Mouse (Mus musculus) gastrocnemius, adult 2 months (tissue): ENCODE measurements around the gene Jsrp1. TPM values are rescaled to one million over a fixed set of nuclear protein-coding genes. Genes with fewer than 3 reads are reported as not detected.
"Not testable (repeated sequence)": the region's sequence is repeated elsewhere in the genome, so short reads cannot be mapped to it uniquely, and the experiment has no call there.

Experiments used
- DNase-seq: peaks from one replicate; pipeline ENCODE4 v3.0.0; 2022
- H3K27ac ChIP-seq: fragments of 200-600 bp; 2 replicates; pipeline ENCODE4 v1.8.1; 2022; ENCODE audit warnings: mild to moderate bottlenecking
- H3K4me3 ChIP-seq: fragments of 200-600 bp; 2 replicates; pipeline ENCODE4 v1.8.1; 2022; ENCODE audit warnings: mild to moderate bottlenecking, moderate library complexity
- CTCF ChIP-seq: fragments of 200-600 bp; IDR thresholded peaks from 2 replicates; pipeline ENCODE4 v1.8.1; 2022; ENCODE audit warnings: antibody characterized with exemption, mild to moderate bottlenecking, moderate library complexity
- intact Hi-C: fragments of 180-260 bp; cut with DNase I; formaldehyde crosslinking; loops from one replicate; pipeline ENCODE4 v1.15.1; 2025
- total RNA-seq, 2 experiments: library from RNA; stranded (reverse); gene quantifications; 2 replicates each; pipeline ENCODE4 v1.2.3; 2021

Gene Jsrp1
- total RNA-seq, 2 experiments from 2014 or later: 397 to 414 TPM

DNA sequence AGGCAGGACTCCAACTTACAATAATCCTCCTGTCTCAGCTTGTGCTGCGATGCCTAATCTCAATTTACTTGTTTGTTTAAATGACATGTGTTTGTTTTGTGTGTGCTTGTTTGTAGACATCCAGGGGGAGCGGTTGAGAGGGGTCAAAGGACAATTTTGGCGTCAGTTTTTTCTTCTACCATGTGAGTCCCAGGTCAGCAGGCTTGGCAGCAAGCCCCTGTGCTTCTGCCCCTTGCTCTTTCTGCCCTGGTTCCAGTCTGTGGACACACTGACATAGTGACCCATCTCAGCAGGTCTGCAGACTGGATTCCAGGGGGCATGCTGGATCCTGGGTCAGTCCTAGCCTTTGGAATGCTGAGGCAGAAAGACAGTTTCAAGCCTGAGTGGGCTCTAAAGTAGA, 6.1 kb upstream of the Jsrp1 start:
- H3K4me3 ChIP-seq: no peak overlapping the region
- DNase-seq: no peak
- no peak overlapping the region for H3K27ac ChIP-seq
- no peak for TF ChIP-seq CTCF
- intact Hi-C loops: no loop called here

DNA sequence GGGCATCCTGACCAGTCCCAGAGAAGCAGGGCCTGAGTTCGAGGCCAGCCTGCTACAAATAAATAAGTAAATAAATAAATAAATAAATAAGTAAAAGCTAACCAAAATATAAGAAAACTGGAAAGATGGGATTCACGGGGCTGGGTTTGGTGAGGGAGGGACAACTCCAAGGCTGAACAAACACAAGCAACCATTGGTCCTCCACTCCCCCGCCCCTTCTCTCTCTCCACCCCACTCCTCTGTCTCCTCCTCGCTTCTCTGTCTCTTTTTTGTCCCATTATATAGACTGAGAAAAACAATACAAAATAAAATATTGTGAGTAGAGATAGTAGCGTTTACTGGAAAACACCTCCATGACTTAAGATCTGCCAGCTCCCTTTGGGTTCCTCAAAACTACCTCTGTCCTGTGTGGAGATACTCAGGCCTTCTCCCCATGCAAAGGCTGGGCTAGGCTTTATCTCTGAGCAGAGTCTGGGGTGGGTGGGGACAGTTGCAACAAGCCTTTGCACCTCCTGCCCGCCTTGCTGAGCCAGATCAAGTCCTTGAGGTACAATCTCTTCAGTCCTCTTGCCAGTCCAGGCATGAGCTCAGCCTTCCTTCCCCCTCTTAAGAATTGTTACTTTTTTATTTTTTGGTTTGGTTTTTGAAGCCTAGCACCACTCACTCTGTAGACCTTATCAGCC, 5.4 kb upstream of the Jsrp1 start:
- no peak for DNase-seq
- Histone ChIP-seq H3K4me3 (no peak overlapping the region), H3K27ac (no peak overlapping the region)
- intact Hi-C loops: no loop called here
- no peak for TF ChIP-seq CTCF

DNA sequence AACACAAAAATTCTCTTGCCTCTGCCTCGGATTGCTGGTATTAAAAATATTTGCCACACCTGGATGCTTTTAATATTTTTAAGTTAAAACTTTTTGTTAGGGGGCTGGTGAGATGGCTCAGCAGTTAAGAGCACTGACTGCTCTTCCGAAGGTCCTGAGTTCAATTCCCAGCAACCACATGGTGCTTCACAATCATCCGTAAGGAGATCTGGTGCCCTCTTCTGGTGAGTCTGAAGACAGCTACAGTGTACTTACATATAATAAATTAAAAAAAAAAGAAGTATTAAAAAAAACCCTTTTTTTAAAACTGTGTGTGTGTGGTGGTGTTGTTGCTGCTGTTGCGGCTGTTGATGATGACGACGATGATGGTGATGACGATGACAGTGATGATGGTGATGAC, 4.7 kb upstream of the Jsrp1 start:
- DNase-seq, H3K4me3 ChIP-seq, H3K27ac ChIP-seq, intact Hi-C loops: not testable (repeated sequence)
- peak; percentile 41 for TF ChIP-seq CTCF

DNA sequence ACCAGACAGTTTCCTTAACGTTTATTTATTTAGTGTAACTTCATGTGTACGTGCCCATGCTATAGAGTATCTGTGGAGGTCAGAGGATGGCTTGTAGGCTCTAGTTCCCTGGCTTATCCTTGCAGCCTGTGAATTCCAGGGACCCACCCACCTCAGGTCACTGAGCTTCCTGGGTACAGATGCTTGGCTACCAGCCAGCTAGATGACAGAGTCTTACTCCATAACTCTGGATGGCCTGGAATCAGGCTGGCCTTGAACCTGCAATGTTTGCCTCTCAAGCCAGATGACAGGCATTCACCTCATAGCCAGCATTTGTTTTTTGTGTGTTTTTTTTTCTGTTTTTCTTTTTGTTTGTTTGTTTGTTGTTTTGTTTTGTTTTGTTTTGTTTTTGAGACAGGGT, 3.9 kb upstream of the Jsrp1 start:
- Histone ChIP-seq H3K4me3 (no peak overlapping the region), H3K27ac (no peak overlapping the region)
- TF ChIP-seq CTCF: no peak
- intact Hi-C loops: no loop called here
- DNase-seq: peak; percentile 14

DNA sequence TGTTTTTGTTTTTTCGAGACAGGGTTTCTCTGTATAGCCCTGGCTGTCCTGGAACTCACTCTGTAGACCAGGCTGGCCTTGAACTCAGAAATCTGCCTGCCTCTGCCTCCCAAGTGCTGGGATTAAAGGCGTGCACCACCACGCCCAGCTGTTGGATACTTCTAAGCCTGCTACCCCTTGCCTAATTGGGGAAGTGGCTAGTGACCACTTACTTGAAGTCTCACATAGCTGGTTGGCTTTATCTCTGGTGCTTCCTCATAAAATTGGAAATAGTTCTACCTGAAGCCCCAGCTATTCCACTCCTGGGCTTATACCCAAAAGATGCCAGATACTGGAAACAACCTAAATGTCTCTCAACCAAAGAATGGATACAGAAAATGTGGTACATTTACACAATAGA, 3.0 kb upstream of the Jsrp1 start:
- H3K27ac ChIP-seq, intact Hi-C loops, H3K4me3 ChIP-seq: not testable (repeated sequence)
- DNase-seq: peak; percentile 11

DNA sequence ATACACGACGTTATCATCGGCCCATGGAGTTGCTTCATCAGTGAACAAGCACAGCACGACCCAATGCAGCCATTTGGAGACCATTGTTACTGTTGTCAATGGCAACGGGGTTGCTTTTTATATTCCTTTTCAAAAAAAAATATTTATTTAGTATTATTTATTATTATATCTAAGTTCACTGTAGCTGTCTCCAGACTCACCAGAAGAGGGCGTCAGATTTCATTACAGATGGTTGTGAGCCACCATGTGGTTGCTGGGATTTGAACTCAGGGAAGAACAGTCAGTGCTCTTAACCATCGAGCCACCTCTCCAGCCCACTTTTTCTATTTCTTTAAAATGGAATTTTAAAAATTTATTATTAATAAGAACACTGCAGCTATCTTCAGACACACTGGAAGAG, 1.5 kb upstream of the Jsrp1 start:
- Histone ChIP-seq H3K4me3 (no peak overlapping the region), H3K27ac (no peak overlapping the region; the same call in 1 of the 2 replicates)
- intact Hi-C loops: no loop called here
- DNase-seq: no peak
- peak; percentile 22; the same call in 1 of the 2 replicates for TF ChIP-seq CTCF

DNA sequence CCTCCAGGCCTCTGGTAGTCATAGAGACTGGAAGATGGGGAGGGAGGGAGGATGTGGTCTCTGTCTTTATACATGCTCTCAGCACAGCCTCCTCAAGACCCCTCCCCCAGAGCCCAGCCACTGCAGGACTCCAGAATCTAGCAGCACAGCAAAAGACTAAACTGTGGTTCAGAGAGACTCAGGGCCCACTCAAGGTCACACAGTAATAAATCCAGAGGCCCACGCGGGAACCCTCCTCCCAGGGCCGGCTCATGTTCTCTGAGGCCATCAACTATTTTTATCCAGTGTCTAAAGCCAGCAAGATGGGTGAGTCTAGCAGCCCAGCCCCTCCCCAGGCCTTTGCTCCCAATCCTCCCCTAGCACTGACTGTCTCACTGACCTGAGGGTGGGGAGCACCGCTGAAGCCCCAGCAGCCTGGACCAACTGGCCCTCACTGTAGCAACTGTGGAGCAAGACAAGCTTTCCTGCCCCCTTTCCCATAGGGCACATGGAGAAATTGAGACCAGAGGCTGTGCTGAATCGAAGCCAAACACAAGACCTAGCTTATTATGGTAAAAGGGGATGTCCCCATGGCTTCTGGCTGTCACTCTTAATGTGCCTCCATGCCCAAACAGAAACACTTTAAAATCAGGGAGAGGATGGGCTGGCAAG, 782 bp downstream of the Jsrp1 start:
- intact Hi-C loops: no loop called here
- peak overlapping the region; percentile 77 for H3K4me3 ChIP-seq
- peak; percentile 81 for DNase-seq
- no peak for TF ChIP-seq CTCF
- H3K27ac ChIP-seq: peak overlapping the region; percentile 97

DNA sequence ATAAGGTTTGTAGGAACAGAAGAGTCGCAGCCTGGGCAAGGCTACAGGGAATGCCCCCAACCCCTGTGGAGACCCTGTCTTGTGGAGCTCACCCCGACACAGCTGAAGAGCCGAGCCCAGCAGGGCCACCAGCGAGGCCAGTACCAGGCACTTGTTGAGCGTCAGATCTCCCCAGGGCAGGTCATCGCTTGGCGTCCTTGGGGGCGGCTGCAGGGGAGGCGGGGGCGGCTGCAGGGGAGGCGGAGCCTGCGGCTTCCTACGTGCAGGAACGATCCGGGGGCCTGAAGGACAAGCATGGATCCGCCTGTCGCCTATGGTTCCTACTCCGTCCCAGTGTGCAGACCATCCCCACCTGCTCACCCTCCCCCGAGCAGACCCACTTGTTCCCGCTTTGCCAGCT, 3.2 kb downstream of the Jsrp1 start:
- TF ChIP-seq CTCF: no peak
- Histone ChIP-seq H3K27ac (peak overlapping the region; percentile 46; the same call in 1 of the 2 replicates), H3K4me3 (peak overlapping the region; percentile 33)
- DNase-seq: peak; percentile 25
- intact Hi-C loops: no loop called here

DNA sequence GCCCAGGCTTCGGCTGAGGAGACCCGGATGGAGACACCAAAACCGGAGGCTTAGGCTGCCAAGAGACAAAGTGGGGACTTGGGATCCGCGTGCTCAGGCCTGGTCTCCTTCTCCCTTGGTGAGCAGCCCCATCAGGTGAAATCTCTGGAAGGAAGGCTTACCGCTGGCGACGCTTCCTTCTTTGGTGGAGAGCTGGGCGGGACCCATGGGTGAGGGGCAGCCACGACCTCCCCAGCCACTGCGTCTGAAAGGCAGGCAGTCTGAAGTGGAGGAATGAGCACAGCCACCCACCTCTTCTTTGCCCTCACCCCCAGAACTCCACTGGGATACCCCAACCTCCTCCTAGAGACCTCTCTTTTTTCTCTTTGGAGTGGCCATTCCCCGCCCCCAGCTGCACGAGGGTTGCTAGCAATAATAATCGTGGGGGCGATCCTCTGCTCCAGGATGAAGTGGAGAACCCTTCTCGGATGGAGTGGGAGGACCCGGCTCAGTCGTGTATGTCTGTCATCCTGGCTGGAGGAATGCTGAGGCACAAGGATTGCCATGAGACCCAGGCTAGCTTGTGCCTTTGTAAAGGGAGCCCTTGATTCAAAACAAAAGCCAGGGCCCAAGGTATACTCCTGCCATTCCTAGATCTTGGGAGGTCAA, 4.2 kb downstream of the Jsrp1 start:
- peak overlapping the region; percentile 82 for H3K27ac ChIP-seq
- intact Hi-C loops: loop anchor here (5.0 kb wide), 1 partner anchor 62 kb away; no protein-coding TSS in a partner anchor
- peak overlapping the region; percentile 74 for H3K4me3 ChIP-seq
- no peak for TF ChIP-seq CTCF
- peak; percentile 20 for DNase-seq

DNA sequence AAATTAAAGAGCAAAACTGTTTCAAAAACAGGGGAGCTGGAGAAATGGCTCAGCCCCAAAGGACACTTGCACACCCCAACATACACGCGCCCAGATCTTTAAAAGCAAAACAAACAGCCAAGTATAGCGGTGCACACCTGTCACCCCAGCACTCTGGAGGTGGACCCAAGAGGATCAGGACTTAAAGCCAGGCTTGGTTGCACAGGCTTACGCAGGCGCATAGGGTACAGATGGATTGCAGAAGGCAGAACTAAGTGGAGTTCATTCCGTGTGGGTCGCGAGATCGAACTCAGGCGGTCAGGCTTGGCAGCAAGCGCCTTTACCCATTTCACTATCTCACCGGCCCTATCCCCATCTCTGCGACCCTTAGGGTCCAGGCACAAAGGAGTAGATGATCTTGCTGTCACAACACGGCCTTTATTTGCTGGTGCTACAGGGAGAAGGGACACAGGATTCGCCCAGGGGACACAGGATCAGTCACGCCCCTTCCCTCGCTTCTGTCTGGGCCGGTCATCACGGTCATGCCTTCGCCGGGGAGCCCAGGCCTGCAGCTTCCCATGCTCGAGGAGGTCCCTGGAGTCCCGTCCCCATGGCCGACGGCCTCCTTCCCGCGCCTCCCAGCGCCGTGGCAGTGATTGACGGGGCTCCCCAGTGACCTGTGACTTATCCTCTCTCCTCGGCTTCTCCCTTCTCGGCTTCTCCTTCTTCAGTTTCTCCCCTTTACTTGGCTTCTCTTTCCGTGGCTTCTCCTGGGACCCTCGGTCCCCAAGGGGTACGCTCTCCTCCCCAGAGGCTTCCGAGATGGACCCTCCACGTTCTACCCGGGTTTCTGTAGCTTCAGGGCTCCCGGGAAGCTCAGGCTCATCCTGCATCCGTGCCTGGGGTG, 5.0 kb downstream of the Jsrp1 start:
- intact Hi-C loops: loop anchor here (5.0 kb wide), 1 partner anchor 61 kb away; no protein-coding TSS in a partner anchor
- Histone ChIP-seq H3K27ac (peak overlapping the region; percentile 82), H3K4me3 (peak overlapping the region; percentile 74)
- DNase-seq: peak; percentile 36
- TF ChIP-seq CTCF: no peak

DNA sequence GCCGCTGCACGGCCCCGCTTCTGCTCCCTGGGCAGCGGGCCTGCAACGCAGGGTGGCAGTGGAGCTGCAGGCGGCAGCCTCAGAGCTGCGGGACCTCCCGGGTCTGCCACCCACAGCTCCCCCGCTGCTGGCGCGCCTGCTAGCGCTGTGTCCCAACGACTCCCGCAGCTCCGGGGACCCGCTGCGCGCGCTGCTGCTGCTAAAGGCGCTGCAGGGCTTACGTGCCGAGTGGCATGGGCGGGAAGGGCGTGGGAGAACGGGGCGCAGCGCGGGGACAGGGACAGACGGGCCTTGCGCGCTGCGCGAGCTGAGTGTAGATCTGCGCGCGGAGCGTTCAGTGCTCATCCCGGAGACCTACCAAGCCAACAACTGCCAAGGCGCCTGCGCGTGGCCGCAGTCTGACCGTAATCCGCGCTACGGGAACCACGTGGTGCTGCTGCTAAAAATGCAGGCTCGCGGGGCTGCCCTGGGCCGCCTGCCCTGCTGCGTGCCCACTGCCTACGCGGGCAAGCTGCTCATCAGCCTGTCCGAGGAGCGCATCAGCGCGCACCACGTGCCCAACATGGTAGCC, 6.2 kb downstream of the Jsrp1 start:
- DNase-seq: peak; percentile 92
- Histone ChIP-seq H3K27ac (peak overlapping the region; percentile 82), H3K4me3 (peak overlapping the region; percentile 74)
- intact Hi-C loops: loop anchor here (5.0 kb wide), 1 partner anchor 60 kb away; no protein-coding TSS in a partner anchor
- no peak for TF ChIP-seq CTCF
